Mouse (Mus musculus) cerebellum, adult 2 months (tissue): ENCODE measurements around the gene Zbtb20. TPM values are rescaled to one million over a fixed set of nuclear protein-coding genes. Genes with fewer than 3 reads are reported as not detected.
A peak's percentile ranks its signal among the peaks of the same experiment; 100 is the strongest.

Experiments
- DNase-seq, 2 experiments: peaks; one replicate each; pipeline ENCODE4 v3.0.0; 2021
- H3K27ac ChIP-seq: fragments of 200-500 bp; 2 replicates; pipeline ENCODE4 v1.5.1; 2012; ENCODE audit warnings: low read length, control low read depth, inconsistent platforms; ENCODE audit not compliant: insufficient read depth
- H3K27me3 ChIP-seq: fragments of 200-500 bp; 2 replicates; pipeline ENCODE4 v1.6.1; 2012; ENCODE audit warnings: inconsistent platforms, mild to moderate bottlenecking, low read length, moderate library complexity; ENCODE audit not compliant: control insufficient read depth, insufficient read depth
- H3K4me1 ChIP-seq: fragments of 200-500 bp; 2 replicates; pipeline ENCODE4 v1.6.1; 2011; ENCODE audit warnings: low read length; ENCODE audit not compliant: control insufficient read depth, insufficient read depth
- H3K4me3 ChIP-seq: fragments of 200-500 bp; replicated peaks from 2 replicates; pipeline ENCODE3; 2011; ENCODE audit warnings: mild to moderate bottlenecking, low read depth, low read length, control low read depth; ENCODE audit not compliant: insufficient read depth
- CTCF ChIP-seq: fragments of 200-500 bp; IDR thresholded peaks from 2 replicates; pipeline ENCODE4 v1.5.1; 2011; ENCODE audit warnings: low read depth, mild to moderate bottlenecking, control low read depth, low read length, moderate library complexity, borderline replicate concordance; ENCODE audit not compliant: insufficient read depth
- POLR2A ChIP-seq: fragments of 200-500 bp; IDR thresholded peaks from 2 replicates; pipeline ENCODE4 v1.6.1; 2011; ENCODE audit warnings: low read length, control low read depth, borderline replicate concordance; ENCODE audit not compliant: insufficient read depth
- WGBS: fragments of 180-500 bp; shearing (Covaris S2); methylation state at CpG from one replicate; pipeline ENCODE4 v1.1.7; 2018; 5-methylcytosine and 5-hydroxymethylcytosine counted together
- polyA plus RNA-seq: library from polyadenylated mRNA; depleted of rRNA; stranded (reverse); fragments of >200 nt; gene quantifications from 2 replicates; pipeline ENCODE4 v1.2.3, GENCODE M21; 2012

Zbtb20 gene
- polyA plus RNA-seq, 1 experiment: 25.2 TPM

DNA sequence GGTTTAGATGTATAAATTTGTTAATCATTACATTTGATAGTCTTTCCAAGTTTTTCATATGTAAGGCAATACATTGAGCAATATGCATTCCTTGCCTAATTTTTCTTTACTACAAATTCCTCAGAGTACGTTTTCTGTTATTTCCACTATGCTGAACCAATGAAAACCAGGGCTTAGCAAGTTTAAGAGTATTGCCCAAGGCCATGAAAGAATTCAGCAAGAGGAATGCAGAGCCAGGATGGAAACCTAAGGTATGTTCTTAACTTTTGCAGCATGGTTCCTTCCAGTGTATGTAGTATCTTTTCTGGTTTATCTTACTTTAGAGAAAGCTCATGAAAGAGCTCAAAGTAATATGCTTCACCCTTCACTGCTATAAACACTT, 381.2 kb downstream of the Zbtb20 start:
- Histone ChIP-seq H3K27ac (no peak overlapping the region), H3K4me1 (no peaks in the 10 kb centered on the region), H3K27me3 (no peaks in the 10 kb centered on the region), H3K4me3 (no peak overlapping the region)
- WGBS: 90% methylated on average over 1 of the region's 1 CpGs
- DNase-seq: no peak
- TF ChIP-seq POLR2A (no peak), CTCF (no peak)

DNA sequence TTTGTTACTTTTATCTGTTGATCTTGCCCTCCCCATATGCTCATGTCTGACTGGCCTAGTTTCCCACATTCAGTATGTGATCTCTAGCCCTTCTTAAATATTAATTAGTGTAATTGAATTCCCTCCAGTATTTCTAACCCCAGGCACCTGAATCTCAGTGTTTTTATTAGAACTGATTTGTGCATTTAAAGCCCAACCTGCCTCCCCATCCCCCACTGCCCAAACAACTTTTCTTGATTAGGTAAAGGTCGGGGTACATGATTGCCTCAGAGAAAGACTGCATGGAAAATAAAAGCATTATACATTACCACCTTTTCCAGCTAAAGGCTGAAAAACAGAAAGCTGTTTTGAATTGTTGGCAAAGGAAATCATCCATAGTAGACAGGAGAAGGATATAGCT, 383.8 kb downstream of the Zbtb20 start:
- TF ChIP-seq CTCF: no peak
- 79% methylated on average over 1 of the region's 1 CpGs for WGBS
- no peak overlapping the region for H3K27ac ChIP-seq

DNA sequence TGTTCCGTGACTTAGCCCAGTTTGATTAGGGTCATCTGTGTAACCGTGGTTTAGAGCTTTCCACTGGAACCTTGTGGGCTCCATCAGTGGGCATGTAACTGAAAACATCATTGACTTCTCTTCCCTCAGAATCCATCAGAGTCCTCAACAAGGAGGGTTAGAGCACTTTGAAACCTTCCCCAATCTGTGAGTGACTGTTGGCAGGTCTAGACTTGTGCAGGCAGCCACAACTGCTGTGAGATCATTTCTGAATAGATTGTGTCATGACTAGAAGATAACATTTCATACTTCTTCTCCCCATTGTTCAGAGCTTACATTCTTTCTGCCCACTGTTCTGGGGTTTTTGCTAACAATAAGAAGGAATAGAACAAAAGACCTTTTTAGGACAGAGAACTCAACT, 385.2 kb downstream of the Zbtb20 start:
- TF ChIP-seq POLR2A (no peak), CTCF (no peak)
- 85% methylated on average over 2 of the region's 2 CpGs for WGBS
- Histone ChIP-seq H3K4me3 (no peak overlapping the region), H3K4me1 (no peaks in the 10 kb centered on the region), H3K27me3 (no peaks in the 10 kb centered on the region), H3K27ac (no peak overlapping the region)
- DNase-seq: no peak

More for the DNA sequence above, 383.8 kb downstream of the Zbtb20 start:
- Histone ChIP-seq H3K4me1 (no peaks in the 10 kb centered on the region), H3K4me3 (no peak overlapping the region), H3K27me3 (no peaks in the 10 kb centered on the region)
- peak in 1 of 2 experiments; percentile 14 for DNase-seq

DNA sequence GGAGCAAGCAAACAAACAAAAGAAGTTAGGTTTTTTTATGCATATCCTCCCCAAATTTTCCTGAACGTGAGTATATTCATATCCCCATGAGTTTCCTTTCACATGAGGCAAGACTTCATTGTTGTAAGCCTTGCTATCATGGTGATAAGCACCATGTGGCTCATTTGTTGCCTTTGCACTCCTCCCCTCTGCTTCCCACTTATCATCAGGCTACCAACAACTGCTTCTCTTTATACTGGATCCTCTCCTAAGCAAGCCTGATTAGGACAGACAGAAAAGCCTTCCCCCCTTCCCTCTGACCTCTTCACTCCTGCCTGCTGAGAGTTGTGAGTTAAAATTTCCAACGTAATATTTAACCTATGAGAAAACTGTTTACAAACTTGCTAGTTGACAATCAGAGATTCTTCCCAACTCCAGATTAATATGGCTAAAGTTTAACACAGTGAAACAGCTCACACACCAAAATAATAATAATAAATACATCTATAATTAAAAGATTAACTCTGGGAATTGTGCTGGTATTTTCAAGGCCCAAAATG, 398.4 kb downstream of the Zbtb20 start:
- H3K27me3 ChIP-seq: no peaks in the 10 kb centered on the region
- WGBS: 54% methylated on average over 2 of the region's 2 CpGs
- H3K27ac ChIP-seq: no peak overlapping the region
- H3K4me1 ChIP-seq: no peaks in the 10 kb centered on the region; the same call in 1 of the 2 replicates
- H3K4me3 ChIP-seq: no peak overlapping the region
- DNase-seq: no peak
- TF ChIP-seq CTCF: no peak
- no peak for TF ChIP-seq POLR2A

DNA sequence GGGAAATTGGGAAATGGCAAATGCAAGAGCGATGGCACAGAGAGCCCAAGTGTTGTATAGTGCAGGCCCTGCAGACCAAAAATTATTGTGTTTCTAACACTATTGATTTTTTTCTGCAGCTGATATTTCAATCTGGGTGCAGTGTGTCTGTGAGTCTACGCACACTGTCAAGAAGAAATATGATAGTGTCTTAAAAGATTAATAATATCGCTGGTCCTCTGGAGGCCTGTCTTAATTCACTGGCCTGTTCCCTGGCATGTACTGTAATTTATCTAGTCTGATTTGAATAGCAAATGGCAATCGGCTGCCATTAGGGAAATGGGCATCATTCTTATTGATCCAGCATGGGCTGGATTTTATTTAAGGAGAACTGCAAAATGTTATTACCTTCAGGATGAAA, 401.1 kb downstream of the Zbtb20 start:
- Histone ChIP-seq H3K27me3 (no peaks in the 10 kb centered on the region), H3K4me1 (no peaks in the 10 kb centered on the region; the same call in 1 of the 2 replicates), H3K4me3 (no peak overlapping the region), H3K27ac (no peak overlapping the region)
- DNase-seq: no peak
- TF ChIP-seq POLR2A: no peak
- TF ChIP-seq CTCF: no peak
- WGBS: 99% methylated on average over 4 of the region's 4 CpGs

DNA sequence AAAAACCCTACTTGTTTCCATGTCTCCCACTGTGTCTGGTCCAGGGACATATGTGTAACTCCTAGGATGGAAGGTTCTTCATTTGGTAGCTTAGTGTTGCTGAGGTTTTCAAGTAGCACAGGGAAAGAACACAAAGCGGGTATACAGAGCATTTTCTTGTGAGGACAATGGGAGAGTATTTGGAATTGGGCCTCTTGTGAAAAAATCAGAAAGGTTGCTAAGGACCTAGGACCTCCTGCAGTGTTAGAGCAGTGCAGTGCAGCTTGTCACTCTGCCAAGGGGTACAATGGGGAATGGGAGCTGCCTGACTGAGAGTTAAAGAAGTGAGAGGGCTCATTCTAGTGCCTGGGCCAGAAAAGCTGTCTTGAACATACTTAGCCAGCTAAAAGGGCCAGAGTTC, 410.6 kb downstream of the Zbtb20 start:
- TF ChIP-seq CTCF (no peak), POLR2A (no peak)
- no peak for DNase-seq
- H3K4me1 ChIP-seq: peaks cover 3% of the 10 kb centered on the region; the same call in 1 of the 2 replicates
- H3K4me3 ChIP-seq: no peak overlapping the region
- no peaks in the 10 kb centered on the region for H3K27me3 ChIP-seq
- WGBS: 75% methylated on average over 1 of the region's 1 CpGs
- no peak overlapping the region for H3K27ac ChIP-seq

DNA sequence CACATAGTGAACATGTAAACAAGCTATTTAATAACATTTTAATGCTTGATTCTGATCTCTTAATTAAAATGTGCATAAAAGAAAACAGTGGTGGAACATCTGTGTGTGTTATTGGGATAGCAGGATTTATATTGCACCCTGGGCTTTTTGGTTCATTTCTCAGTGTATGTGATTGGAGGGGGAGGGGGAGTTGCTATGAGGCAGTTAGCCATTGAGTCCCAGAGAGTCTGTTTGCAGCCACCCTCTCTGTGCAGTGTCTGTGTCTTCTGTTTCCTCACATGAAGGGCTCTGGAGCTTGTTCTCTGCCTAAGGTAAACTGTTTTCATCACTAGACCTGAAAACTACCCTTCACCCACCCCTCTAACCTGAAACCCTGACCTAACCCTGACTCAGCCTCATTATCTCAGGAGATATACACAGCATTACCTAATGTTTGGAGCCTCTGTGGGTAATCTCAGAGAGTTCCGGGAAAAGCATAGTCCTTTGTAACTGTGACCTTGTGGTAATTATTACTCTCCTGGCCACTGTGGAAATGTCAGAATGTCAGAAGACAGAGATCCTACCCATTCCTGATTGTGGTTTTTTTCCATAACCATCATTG, 411.2 kb downstream of the Zbtb20 start:
- DNase-seq: no peak
- H3K4me1 ChIP-seq: peaks cover 3% of the 10 kb centered on the region; the same call in 1 of the 2 replicates
- H3K27ac ChIP-seq: no peak overlapping the region
- no peak overlapping the region for H3K4me3 ChIP-seq
- no peaks in the 10 kb centered on the region for H3K27me3 ChIP-seq
- TF ChIP-seq POLR2A (no peak), CTCF (no peak)
- 66% methylated on average over 1 of the region's 1 CpGs for WGBS

DNA sequence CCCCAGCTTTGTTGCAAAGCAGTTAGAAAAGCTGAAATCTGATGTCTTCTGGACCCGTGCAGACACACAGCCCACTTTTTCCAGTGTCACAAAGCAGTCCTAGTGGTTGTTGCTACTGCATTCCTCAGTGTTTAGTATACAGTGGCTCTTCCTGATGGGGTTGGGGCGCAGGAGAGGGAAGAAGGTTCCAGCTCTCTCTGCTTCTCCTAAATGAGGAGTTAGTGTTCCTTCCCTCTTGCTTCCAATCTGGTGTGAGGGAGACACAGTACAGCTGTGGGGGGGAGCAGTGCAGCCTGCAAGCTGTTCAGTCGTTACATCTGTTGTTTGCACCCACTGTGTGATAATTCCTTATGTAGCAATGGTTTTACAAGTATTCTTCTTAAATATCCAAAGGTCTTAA, 415.7 kb downstream of the Zbtb20 start:
- H3K27me3 ChIP-seq: no peaks in the 10 kb centered on the region
- no peak for DNase-seq
- no peaks in the 10 kb centered on the region for H3K4me1 ChIP-seq
- 73% methylated on average over 3 of the region's 3 CpGs for WGBS
- H3K27ac ChIP-seq: no peak overlapping the region
- TF ChIP-seq CTCF (no peak), POLR2A (no peak)
- no peak overlapping the region for H3K4me3 ChIP-seq
